Mouse (Mus musculus): ENCODE results near the gene Prkca. TPM values are rescaled to one million over a fixed set of nuclear protein-coding genes. Genes with fewer than 3 reads are reported as not detected.

Prkca gene
- polyA plus RNA-seq, 1 experiment from 2014 or later, result 2.5 TPM

DNA sequence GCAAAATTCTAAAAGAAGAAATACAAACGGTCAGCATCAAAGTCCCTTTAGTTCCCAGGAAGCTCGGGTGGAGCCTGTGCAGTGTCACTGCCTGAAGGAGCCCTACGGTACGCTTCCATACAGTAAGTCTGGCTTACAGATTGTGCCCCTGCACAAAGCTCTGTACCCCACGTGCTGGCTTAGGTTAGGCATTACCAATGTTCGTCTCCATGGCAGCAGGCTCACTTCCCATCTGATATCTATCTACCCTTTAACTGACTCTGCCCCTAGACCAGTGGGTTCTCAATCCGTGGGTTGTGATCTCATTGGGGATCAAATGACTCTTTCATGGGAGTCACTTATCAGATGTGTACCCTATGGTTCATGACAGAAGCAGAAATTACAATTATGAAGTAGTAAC is 28.0 kb downstream of the Prkca start:
- Histone ChIP-seq H3K9ac (no peak overlapping the region), H3K4me2 (no peak overlapping the region), H3K27ac (replicated peaks) (no peak overlapping the region), H3K4me3 (replicated peaks) (no peak overlapping the region), H3K9me3 (replicated peaks) (no peaks in the 10 kb centered on the region), H3K4me1 (replicated peaks) (0 out of 2 replicates have a peak, but pooled peaks cover 3% of the 10 kb centered on the region), H3K36me3 (replicated peaks) (no peaks in the 10 kb centered on the region), H3K27me3 (no peaks in the 10 kb centered on the region)
- WGBS (ENCODE audit: insufficient replicate concordance), result 55% methylated on average over 7 of the region's 7 CpGs
- ATAC-seq (ENCODE audit: insufficient read depth), result no peak

DNA sequence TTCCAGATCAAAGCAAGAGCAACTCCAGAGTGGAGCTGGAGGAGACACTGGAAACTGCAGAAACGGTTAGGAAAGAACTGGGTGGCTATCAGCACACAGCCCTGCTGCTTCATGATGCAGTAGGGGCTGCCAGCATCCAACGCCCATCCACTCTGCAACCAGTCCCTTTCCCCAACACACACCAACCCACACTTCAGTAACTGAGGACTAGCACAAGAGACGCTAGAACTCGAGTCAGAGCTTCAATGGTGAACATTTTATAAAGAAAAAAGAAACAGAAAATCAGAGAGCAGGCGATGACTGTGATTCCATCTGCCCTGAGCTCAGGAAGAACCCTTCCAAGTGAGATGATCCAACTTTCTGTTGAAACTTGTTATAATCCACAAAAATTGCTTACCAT is 31.2 kb downstream of the Prkca start:
- no peaks in the 10 kb centered on the region for H3K27me3 ChIP-seq
- H3K36me3 ChIP-seq (replicated peaks), result no peaks in the 10 kb centered on the region
- ATAC-seq (ENCODE audit: insufficient read depth), result no peak
- 47% methylated on average over 5 of the region's 5 CpGs for WGBS (ENCODE audit: insufficient replicate concordance)
- H3K9ac ChIP-seq, result no peak overlapping the region
- H3K9me3 ChIP-seq (replicated peaks), result no peaks in the 10 kb centered on the region
- no peak overlapping the region for H3K27ac ChIP-seq (replicated peaks)
- 0 out of 2 replicates have a peak, but pooled peaks cover 3% of the 10 kb centered on the region for H3K4me1 ChIP-seq (replicated peaks)
- no peak overlapping the region for H3K4me3 ChIP-seq (replicated peaks)
- H3K4me2 ChIP-seq, result no peak overlapping the region

DNA sequence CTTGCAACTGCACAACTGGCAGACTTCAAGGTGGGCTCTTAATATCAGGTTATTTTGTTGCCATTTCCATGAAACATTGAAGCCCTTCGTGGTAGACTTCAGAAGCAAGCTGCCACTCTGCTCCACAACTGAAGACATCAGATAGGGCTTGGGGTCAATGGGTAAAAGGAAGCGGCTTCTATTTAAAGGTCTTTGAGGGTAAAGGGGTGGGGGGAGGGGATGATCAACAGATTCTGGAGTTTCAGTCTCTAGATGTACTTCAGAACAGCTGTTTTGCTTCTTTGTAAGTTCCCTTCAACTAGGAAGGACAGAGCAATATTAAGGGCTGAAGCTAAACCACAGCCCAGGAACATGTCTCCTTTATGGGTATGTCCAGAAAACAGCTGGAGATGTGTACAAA is 31.8 kb downstream of the Prkca start:
- 20% methylated on average over 2 of the region's 2 CpGs for WGBS (ENCODE audit: insufficient replicate concordance)
- no peak overlapping the region for H3K4me3 ChIP-seq (replicated peaks)
- ATAC-seq (ENCODE audit: insufficient read depth), result no peak
- no peak overlapping the region for H3K9ac ChIP-seq
- no peak overlapping the region for H3K27ac ChIP-seq (replicated peaks)
- H3K36me3 ChIP-seq (replicated peaks), result no peaks in the 10 kb centered on the region
- no peaks in the 10 kb centered on the region for H3K9me3 ChIP-seq (replicated peaks)
- H3K27me3 ChIP-seq, result no peaks in the 10 kb centered on the region
- H3K4me2 ChIP-seq, result no peak overlapping the region
- H3K4me1 ChIP-seq (replicated peaks), result 0 out of 2 replicates have a peak, but pooled peaks cover 3% of the 10 kb centered on the region

DNA sequence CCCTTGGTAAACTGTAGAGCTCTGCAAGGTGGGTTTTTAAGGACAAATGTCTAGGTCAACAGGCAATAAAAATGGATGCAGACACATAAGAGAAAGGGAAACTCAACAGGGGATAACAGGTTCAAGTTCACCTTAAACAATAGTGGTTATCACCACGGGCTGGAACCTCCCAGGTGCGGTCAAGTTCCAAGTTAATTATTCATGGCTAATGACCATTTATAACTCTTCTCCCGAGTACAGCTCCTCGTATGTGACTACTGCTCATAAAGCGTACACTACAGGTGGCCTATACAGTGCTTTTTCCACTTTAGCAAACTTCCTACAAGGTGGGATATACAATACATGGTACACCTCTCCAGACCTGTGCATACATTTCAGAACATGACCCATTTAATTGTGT is 33.9 kb downstream of the Prkca start:
- Histone ChIP-seq H3K4me3 (replicated peaks) (no peak overlapping the region), H3K9me3 (replicated peaks) (no peaks in the 10 kb centered on the region), H3K36me3 (replicated peaks) (no peaks in the 10 kb centered on the region), H3K4me1 (replicated peaks) (0 out of 2 replicates have a peak, but pooled peaks cover 3% of the 10 kb centered on the region), H3K27me3 (no peaks in the 10 kb centered on the region), H3K9ac (no peak overlapping the region), H3K27ac (replicated peaks) (no peak overlapping the region), H3K4me2 (no peak overlapping the region)
- 64% methylated on average over 5 of the region's 5 CpGs for WGBS (ENCODE audit: insufficient replicate concordance)
- ATAC-seq (ENCODE audit: insufficient read depth), result no peak

DNA sequence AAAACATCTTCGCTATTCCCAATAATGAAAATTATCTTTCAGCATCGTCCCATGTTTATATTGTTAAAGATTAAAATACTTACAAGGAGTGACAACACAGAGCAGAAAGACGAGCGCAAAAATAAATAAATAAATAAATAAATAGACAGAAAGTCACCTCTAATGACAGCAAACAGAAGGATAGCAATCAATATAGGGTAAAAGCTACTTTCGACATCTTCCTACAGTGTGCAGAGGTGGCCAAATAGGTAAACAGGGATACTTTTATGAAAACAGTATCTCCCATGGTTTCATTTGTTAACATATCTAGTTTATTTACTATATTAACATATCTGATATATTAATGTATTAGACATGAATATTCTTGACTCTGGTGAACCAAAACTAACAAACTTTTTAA is 35.5 kb downstream of the Prkca start:
- no peak overlapping the region for H3K4me2 ChIP-seq
- no peak for ATAC-seq (ENCODE audit: insufficient read depth)
- H3K4me1 ChIP-seq (replicated peaks), result 0 out of 2 replicates have a peak, but pooled peaks cover 5% of the 10 kb centered on the region
- H3K9ac ChIP-seq, result no peak overlapping the region
- H3K4me3 ChIP-seq (replicated peaks), result no peak overlapping the region
- no peaks in the 10 kb centered on the region for H3K36me3 ChIP-seq (replicated peaks)
- H3K27ac ChIP-seq (replicated peaks), result no peak overlapping the region
- no peaks in the 10 kb centered on the region for H3K9me3 ChIP-seq (replicated peaks)
- 72% methylated on average over 5 of the region's 5 CpGs for WGBS (ENCODE audit: insufficient replicate concordance)
- H3K27me3 ChIP-seq, result no peaks in the 10 kb centered on the region

DNA sequence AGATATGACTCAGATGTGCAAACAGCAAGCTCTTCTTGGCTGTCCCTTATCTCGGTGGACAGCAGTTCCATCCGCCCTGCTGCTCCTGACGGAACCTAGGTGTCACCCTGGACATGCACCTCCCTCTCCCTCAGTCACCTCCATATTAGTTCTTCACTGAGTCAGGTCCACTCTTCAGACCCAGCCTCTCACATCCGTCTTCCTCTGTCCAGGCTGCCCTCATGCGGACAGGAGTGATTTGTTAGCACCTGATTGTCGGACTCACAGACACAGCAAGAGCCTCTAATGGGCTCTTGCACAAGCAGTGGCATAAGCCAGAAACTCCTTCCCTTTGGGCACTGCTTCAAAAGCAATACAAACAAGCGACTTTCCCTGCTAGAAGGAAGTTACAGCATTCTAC is 36.5 kb downstream of the Prkca start:
- no peaks in the 10 kb centered on the region for H3K36me3 ChIP-seq (replicated peaks)
- H3K27ac ChIP-seq (replicated peaks), result no peak overlapping the region
- no peaks in the 10 kb centered on the region for H3K9me3 ChIP-seq (replicated peaks)
- WGBS (ENCODE audit: insufficient replicate concordance), result 52% methylated on average over 7 of the region's 7 CpGs
- H3K4me2 ChIP-seq, result no peak overlapping the region
- H3K4me3 ChIP-seq (replicated peaks), result no peak overlapping the region
- no peak for ATAC-seq (ENCODE audit: insufficient read depth)
- H3K4me1 ChIP-seq (replicated peaks), result 0 out of 2 replicates have a peak, but pooled peaks cover 2% of the 10 kb centered on the region
- no peak overlapping the region for H3K9ac ChIP-seq
- no peaks in the 10 kb centered on the region for H3K27me3 ChIP-seq

DNA sequence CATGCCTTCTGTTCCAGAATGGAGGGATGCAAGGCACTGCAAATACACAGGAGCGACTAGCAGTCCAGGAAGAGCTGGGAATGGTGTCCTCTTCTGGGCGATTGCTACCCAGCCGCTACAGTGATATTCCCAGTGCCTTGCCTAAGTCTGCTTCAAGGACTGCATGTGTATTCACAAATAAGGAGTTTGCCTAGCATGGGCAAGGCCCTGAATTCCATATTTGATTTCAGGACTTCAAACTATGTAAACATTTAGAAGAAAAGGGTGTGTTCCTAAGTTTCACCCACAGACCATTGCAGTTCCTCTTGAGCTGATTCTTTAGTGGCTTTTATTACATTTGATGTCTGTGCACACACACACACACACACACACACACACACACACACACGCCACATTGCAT is 39.9 kb downstream of the Prkca start:
- 73% methylated on average over 4 of the region's 4 CpGs for WGBS (ENCODE audit: insufficient replicate concordance)
- Histone ChIP-seq H3K9ac (no peak overlapping the region), H3K4me1 (replicated peaks) (0 out of 2 replicates have a peak, but pooled peaks cover 2% of the 10 kb centered on the region), H3K9me3 (replicated peaks) (no peaks in the 10 kb centered on the region), H3K27ac (replicated peaks) (no peak overlapping the region), H3K36me3 (replicated peaks) (no peaks in the 10 kb centered on the region), H3K27me3 (no peaks in the 10 kb centered on the region), H3K4me2 (no peak overlapping the region), H3K4me3 (replicated peaks) (no peak overlapping the region)
- no peak for ATAC-seq (ENCODE audit: insufficient read depth)

DNA sequence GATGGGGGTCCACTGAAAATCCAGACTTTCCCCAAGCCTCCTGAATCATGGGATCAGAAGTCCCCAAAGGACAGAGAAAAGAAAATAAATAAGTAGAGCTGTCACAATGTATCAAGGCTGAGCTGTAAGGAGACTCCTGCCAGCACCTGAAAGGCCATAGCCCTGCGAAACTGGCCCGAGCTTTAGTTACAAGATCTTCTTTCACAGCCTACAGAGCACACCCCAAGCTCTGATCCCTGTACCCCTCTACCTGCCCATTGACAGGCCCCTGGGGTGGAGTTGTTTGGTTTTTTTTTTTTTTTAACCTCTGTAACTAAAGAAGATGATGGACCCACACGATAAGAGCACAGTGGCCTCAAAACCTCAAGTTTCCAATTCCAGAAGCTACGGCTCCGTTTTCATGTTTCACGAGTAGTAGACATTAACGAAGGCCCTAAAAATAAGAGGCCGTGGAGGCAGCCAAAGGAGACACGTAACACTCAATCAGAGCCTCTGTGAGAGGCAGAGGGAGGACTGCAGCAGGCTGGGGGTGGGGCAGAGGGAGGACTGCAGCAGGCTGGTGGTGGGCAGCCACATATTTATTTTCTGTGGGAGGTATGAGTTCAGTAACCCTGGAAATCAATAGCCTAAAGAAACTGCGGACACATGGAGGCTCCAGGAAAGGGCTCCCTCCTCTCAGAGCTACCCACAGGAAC is 41.8 kb downstream of the Prkca start:
- Histone ChIP-seq H3K36me3 (replicated peaks) (no peaks in the 10 kb centered on the region), H3K4me1 (replicated peaks) (0 out of 2 replicates have a peak, but pooled peaks cover 2% of the 10 kb centered on the region), H3K4me2 (no peak overlapping the region), H3K9ac (no peak overlapping the region), H3K9me3 (replicated peaks) (no peaks in the 10 kb centered on the region), H3K27ac (replicated peaks) (no peak overlapping the region), H3K4me3 (replicated peaks) (no peak overlapping the region), H3K27me3 (no peaks in the 10 kb centered on the region)
- WGBS (ENCODE audit: insufficient replicate concordance), result 52% methylated on average over 10 of the region's 10 CpGs
- ATAC-seq (ENCODE audit: insufficient read depth), result no peak

DNA sequence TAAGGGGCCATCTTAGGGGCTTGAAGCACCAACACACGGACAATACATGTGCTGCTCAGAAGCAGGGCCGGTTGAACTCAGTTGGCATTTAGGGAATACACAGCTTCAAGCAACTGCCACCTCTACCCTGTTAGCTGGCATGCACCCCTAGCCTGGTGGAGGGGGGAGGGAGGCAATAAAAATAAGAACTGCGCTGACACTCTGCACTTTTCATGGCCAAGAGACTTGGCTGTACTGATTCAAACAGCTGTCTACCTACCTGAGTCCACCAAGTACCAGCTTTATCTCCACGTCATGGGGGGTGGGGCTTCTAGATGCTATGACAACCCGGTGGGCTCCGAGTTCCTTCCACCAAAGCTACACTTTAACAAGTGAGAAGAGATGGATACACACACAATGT is 42.7 kb downstream of the Prkca start:
- no peak overlapping the region for H3K4me3 ChIP-seq (replicated peaks)
- 74% methylated on average over 6 of the region's 6 CpGs for WGBS (ENCODE audit: insufficient replicate concordance)
- no peak for ATAC-seq (ENCODE audit: insufficient read depth)

DNA sequence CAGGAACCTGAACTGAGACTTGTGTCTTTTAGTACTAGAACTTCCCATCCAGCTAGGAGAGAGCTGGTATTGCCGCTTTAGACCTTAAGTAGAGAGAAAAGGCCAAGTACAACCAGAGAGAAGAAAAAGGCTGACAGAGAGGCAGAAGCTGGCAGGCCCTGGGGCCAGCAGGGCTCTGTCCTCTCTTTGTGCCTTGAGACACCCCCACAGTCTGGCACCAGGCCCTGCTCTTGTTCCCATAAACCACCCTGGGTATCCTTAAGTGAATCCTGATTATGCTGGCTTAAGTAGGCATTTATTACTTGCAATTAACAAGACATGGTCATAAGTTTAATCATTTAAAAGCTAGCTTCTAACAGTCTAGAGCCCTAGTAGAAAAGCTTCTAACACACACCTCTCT is 43.3 kb downstream of the Prkca start:
- no peaks in the 10 kb centered on the region for H3K27me3 ChIP-seq
- no peak overlapping the region for H3K4me3 ChIP-seq (replicated peaks)
- no peak overlapping the region for H3K4me2 ChIP-seq
- WGBS (ENCODE audit: insufficient replicate concordance), result 86% methylated on average over 1 of the region's 1 CpGs
- no peak overlapping the region for H3K9ac ChIP-seq
- H3K9me3 ChIP-seq (replicated peaks), result no peaks in the 10 kb centered on the region
- no peaks in the 10 kb centered on the region for H3K36me3 ChIP-seq (replicated peaks)
- no peak overlapping the region for H3K27ac ChIP-seq (replicated peaks)
- ATAC-seq (ENCODE audit: insufficient read depth), result no peak
- peaks cover 3% of the 10 kb centered on the region for H3K4me1 ChIP-seq (replicated peaks)

More for the DNA sequence above, 42.7 kb downstream of the Prkca start:
- Histone ChIP-seq H3K9me3 (replicated peaks) (no peaks in the 10 kb centered on the region), H3K9ac (no peak overlapping the region), H3K4me2 (no peak overlapping the region), H3K27me3 (no peaks in the 10 kb centered on the region), H3K4me1 (replicated peaks) (0 out of 2 replicates have a peak, but pooled peaks cover 2% of the 10 kb centered on the region), H3K27ac (replicated peaks) (no peak overlapping the region), H3K36me3 (replicated peaks) (no peaks in the 10 kb centered on the region)

DNA sequence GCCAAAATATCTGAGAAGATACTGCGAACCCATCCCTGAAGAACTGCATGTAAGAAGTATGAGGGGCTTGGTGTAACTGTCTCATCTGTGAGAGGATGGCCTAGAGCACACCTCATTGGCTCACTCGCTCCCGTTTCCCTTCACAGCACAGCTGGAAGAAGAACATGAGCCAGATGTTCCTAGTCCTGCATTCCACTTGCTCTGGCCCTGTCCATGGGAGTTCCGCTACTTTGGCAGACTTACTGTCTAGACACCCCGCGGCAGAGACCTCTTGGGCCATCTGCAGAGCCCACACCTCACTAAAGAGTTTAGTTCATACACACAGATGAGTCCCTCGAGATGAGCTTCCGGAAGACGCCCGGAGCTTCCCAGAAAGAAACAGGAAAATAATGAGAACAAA is 43.8 kb downstream of the Prkca start:
- WGBS (ENCODE audit: insufficient replicate concordance), result 79% methylated on average over 10 of the region's 10 CpGs
- no peak overlapping the region for H3K4me2 ChIP-seq
- no peak overlapping the region for H3K9ac ChIP-seq
- H3K27ac ChIP-seq (replicated peaks), result no peak overlapping the region
- no peak overlapping the region for H3K4me3 ChIP-seq (replicated peaks)
- H3K4me1 ChIP-seq (replicated peaks), result peaks cover 8% of the 10 kb centered on the region
- H3K36me3 ChIP-seq (replicated peaks), result no peaks in the 10 kb centered on the region
- ATAC-seq (ENCODE audit: insufficient read depth), result no peak
- no peaks in the 10 kb centered on the region for H3K27me3 ChIP-seq
- H3K9me3 ChIP-seq (replicated peaks), result no peaks in the 10 kb centered on the region

DNA sequence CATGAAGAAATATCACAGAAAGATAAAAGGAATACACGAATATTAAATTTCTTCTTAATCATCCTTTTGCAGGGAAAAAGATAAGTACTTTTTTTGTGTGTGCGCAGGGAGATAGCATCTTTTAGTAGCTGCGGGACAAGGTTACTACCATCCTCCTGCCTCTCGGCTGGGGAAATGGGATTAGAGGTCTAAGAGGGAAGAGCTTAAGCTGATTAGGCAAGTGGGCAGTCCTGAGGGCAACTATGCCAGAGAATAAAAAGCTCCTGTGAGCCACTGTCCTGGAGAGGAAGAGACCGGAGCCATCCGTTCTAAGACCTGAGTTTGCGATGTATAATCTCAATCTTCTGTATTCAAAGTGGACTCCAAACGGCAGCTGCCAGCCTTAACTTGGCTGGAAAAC is 45.8 kb downstream of the Prkca start:
- no peak overlapping the region for H3K4me2 ChIP-seq
- no peak for ATAC-seq (ENCODE audit: insufficient read depth)
- no peaks in the 10 kb centered on the region for H3K36me3 ChIP-seq (replicated peaks)
- no peaks in the 10 kb centered on the region for H3K27me3 ChIP-seq
- H3K27ac ChIP-seq (replicated peaks), result no peak overlapping the region
- no peak overlapping the region for H3K9ac ChIP-seq
- no peak overlapping the region for H3K4me3 ChIP-seq (replicated peaks)
- no peaks in the 10 kb centered on the region for H3K9me3 ChIP-seq (replicated peaks)
- H3K4me1 ChIP-seq (replicated peaks), result peaks cover 15% of the 10 kb centered on the region
- 55% methylated on average over 8 of the region's 8 CpGs for WGBS (ENCODE audit: insufficient replicate concordance)
